Comparison of ENCODE assay signal across 9 mouse cellular contexts in genomic region chr15:97773961-97774370, GRCm38 (mm10). TPM values are rescaled to one million over a fixed set of nuclear protein-coding genes. Genes with fewer than 3 reads are reported as not detected.
A peak's percentile ranks its signal among the peaks of the same experiment; 100 is the strongest.
DNase-seq lines count a peak whose midpoint lies in the region; ATAC-seq lines count a peak whose summit lies in the region.
"Had no signal": no experiment of that assay in that cellular context is flagged by ENCODE, and none has a peak within 500 bp of the region (broad histone marks: within the 10 kb centered on the region; RNA-seq: fewer than 3 reads in every experiment).

No protein-coding gene starts in this region.

- H3K27ac ChIP-seq in heart, embryonic 13.5 days (replicated peaks), result peak overlapping the region; percentile 97
- peak overlapping the region; percentile 95 for H3K27ac ChIP-seq in lung, embryonic 16.5 days (ENCODE audit: low read length)

- peak overlapping the region; percentile 56 for H3K4me2 ChIP-seq in heart, embryonic 13.5 days
- H3K4me2 ChIP-seq in lung, embryonic 16.5 days (ENCODE audit: low read depth, low read length), result no peak overlapping the region

- H3K4me3 ChIP-seq in heart, embryonic 13.5 days, result no peak overlapping the region
- no peak overlapping the region for H3K4me3 ChIP-seq in lung, embryonic 16.5 days (ENCODE audit: low read length)

- peak overlapping the region; percentile 63 for H3K9ac ChIP-seq in heart, embryonic 13.5 days
- H3K9ac ChIP-seq in lung, embryonic 16.5 days (ENCODE audit: low read length), result peak overlapping the region; percentile 5; the same call in 1 of the 2 replicates

- peaks cover 10% of the 10 kb centered on the region; the same call in 1 of the 2 replicates for H3K27me3 ChIP-seq in heart, embryonic 13.5 days (replicated peaks)
- no peaks in the 10 kb centered on the region for H3K27me3 ChIP-seq in lung, embryonic 16.5 days (ENCODE audit: control insufficient read depth, insufficient read depth, low read depth, low read length)

- H3K36me3 ChIP-seq in heart, embryonic 13.5 days, result no peaks in the 10 kb centered on the region
- no peaks in the 10 kb centered on the region for H3K36me3 ChIP-seq in lung, embryonic 16.5 days (ENCODE audit: control insufficient read depth, insufficient read depth, low read length)

- DNase-seq in adrenal gland, adult 2 months, result peak; percentile 50
- DNase-seq in adrenal gland, adult 18-20 months (ENCODE audit: low spot score in 2 of 2), result no peak
- DNase-seq in kidney, postnatal 14 days, result peak; percentile 81
- no peak for DNase-seq in spleen, adult 12 weeks (ENCODE audit: low spot score)
- no peak for DNase-seq in ovary, postnatal 14 days (ENCODE audit: low spot score)
- no peak for DNase-seq in layer of hippocampus, adult 8-10 months (ENCODE audit: low spot score in 2 of 2)

- H3K4me1 ChIP-seq in heart, embryonic 13.5 days, result peaks cover 52% of the 10 kb centered on the region
- H3K4me1 ChIP-seq in lung, embryonic 16.5 days (replicated peaks; ENCODE audit: control insufficient read depth, insufficient read depth, low read length), result peaks cover 35% of the 10 kb centered on the region

- H3K9me3 ChIP-seq in heart, embryonic 13.5 days, result no peaks in the 10 kb centered on the region
- no peaks in the 10 kb centered on the region for H3K9me3 ChIP-seq in lung, embryonic 16.5 days (ENCODE audit: control insufficient read depth, low read length)

- 45% methylated on average over 5 of the region's 5 CpGs for WGBS in heart, embryonic 13.5 days
- WGBS in lung, embryonic 16.5 days, result 52% methylated on average over 5 of the region's 5 CpGs

- 0 out of 2 replicates have a peak, but pooled peaks have one; percentile 4 for ATAC-seq in heart, embryonic 13.5 days (ENCODE audit: extremely low read depth, insufficient number of reproducible peaks, low FRiP score, low TSS enrichment)
- ATAC-seq in lung, embryonic 16.5 days (ENCODE audit: low read depth), result peak; percentile 54
- ATAC-seq: activated CD4-positive, CD25-positive, alpha-beta regulatory T cell, adult 4 months had no signal

RNA-seq across cellular contexts. Expression of gene Slc48a1, which starts 4.4 kb away (rescaled TPM):
- total RNA-seq in adrenal gland, adult 2 months (2021), result 100 to 1,000 TPM; 116 to 158 TPM
- polyA plus RNA-seq in adrenal gland, adult 2 months (2012; rRNA removed), result 204 and 217 TPM in 2 replicates
- 100 to 1,000 TPM; 114 to 139 TPM for total RNA-seq in adrenal gland, adult 18-20 months (2021)
- 70.2 and 70.8 TPM in 2 replicates for polyA plus RNA-seq in heart, embryonic 13.5 days (2015; fragmentation: Nextera tagmentation; extraction: Ambion mirVana)
- 46.8 and 49.5 TPM in 2 replicates for polyA plus RNA-seq in lung, embryonic 16.5 days (2015; fragmentation: Nextera tagmentation; extraction: Ambion mirVana)
- total RNA-seq in layer of hippocampus, adult 8-10 months (2022), result 100 to 1,000 TPM; 131 to 151 (median 146) TPM

RNA-seq across cellular contexts. Expression of gene Rapgef3, which starts 6.2 kb away (rescaled TPM):
- total RNA-seq in adrenal gland, adult 2 months (2021), result 10 to 100 TPM; 13.4 to 18.6 TPM
- 44.5 and 52.6 TPM in 2 replicates for polyA plus RNA-seq in adrenal gland, adult 2 months (2012; rRNA removed)
- total RNA-seq in adrenal gland, adult 18-20 months (2021), result 10 to 100 TPM; 13.2 to 25.2 TPM
- 22.1 and 25.4 TPM in 2 replicates for polyA plus RNA-seq in heart, embryonic 13.5 days (2015; fragmentation: Nextera tagmentation; extraction: Ambion mirVana)
- polyA plus RNA-seq in lung, embryonic 16.5 days (2015; fragmentation: Nextera tagmentation; extraction: Ambion mirVana), result 20.8 and 22.7 TPM in 2 replicates
- total RNA-seq in layer of hippocampus, adult 8-10 months (2022), result 10 to 100 TPM; 52.2 to 70.6 (median 55.7) TPM
- polyA plus RNA-seq: activated CD4-positive, CD25-positive, alpha-beta regulatory T cell, adult 4 months had no signal

RNA-seq across cellular contexts. Expression of gene Endou, which starts 42.8 kb away (rescaled TPM):
- under 1 TPM; 0.35 to 0.66 TPM for total RNA-seq in adrenal gland, adult 2 months (2021)
- 0.38 and 0.66 TPM in 2 replicates for polyA plus RNA-seq in adrenal gland, adult 2 months (2012; rRNA removed)
- total RNA-seq in adrenal gland, adult 18-20 months (2021), result 1 to 10 TPM in 1 of 2 experiments, under 1 TPM in 1; 0.30 to 1.2 TPM
- polyA plus RNA-seq in heart, embryonic 13.5 days (2015; fragmentation: Nextera tagmentation; extraction: Ambion mirVana), result 0.23 and 0.45 TPM in 2 replicates
- polyA plus RNA-seq in lung, embryonic 16.5 days (2015; fragmentation: Nextera tagmentation; extraction: Ambion mirVana), result 0.55 and 1.6 TPM in 2 replicates
- 1 to 10 TPM in 2 of 4 experiments, under 1 TPM in 2; 0.69 to 3.6 (median 2.2) TPM for total RNA-seq in layer of hippocampus, adult 8-10 months (2022)

Comparison
In these comparisons a context has a peak if more than half of its experiments do, and no peak if none do; other contexts are left out.
1. DNase-seq: peak in adrenal gland, adult 2 months (single experiment) and kidney, postnatal 14 days (single experiment); none in adrenal gland, adult 18-20 months (0 of 2), spleen, adult 12 weeks (single experiment), ovary, postnatal 14 days (single experiment) and layer of hippocampus, adult 8-10 months (0 of 2).